Comparison of ENCODE assay signal across 11 mouse cellular contexts in the genomic region with DNA sequence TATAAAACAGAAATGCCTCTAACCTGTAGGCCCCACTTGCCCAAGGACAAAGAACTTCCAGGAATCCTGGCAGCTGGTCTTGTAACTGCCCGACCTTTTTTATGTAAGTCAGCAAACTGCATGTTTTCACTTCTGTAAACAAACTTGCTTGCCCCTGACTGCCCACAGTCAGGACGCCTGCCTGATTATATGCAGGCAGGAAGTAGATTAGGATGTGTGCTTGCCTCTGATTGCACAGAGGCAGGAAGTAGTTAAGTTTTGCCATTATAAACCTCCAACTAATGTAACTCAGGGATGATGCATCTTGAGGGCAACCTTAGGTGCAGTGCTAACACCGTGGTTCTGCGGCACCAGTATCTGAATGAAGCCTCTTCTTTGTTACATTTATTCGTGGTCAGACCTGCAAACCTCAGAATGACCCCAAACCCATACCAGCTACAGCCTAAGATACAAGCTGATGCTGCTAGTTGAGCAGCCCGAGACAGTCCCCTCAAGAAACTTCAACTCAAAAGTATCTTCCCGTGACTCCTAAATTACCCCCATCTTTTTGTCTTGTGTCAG.
DNase-seq lines count a peak whose midpoint lies in the region; ATAC-seq lines count a peak whose summit lies in the region.
"Had no signal": no experiment of that assay in that cellular context is flagged by ENCODE, and none has a peak within 500 bp of the region (broad histone marks: within the 10 kb centered on the region; RNA-seq: fewer than 3 reads in every experiment).

No protein-coding gene starts in this region.

- DNase-seq in kidney, postnatal 4 days = no peak
- DNase-seq in gastrocnemius, postnatal 10 days = no peak
- DNase-seq in gastrocnemius, postnatal 36 days = no peak
- DNase-seq: thymus, postnatal 25 days had no signal

- H3K36me3 ChIP-seq in kidney, embryonic 16.5 days (ENCODE audit: insufficient read depth, low read length) = no peaks in the 10 kb centered on the region
- H3K36me3 ChIP-seq in liver, embryonic 12.5 days = no peaks in the 10 kb centered on the region

- H3K9me3 ChIP-seq in kidney, embryonic 16.5 days (ENCODE audit: low read length) = no peaks in the 10 kb centered on the region
- no peaks in the 10 kb centered on the region for H3K9me3 ChIP-seq in liver, embryonic 12.5 days (replicated peaks)

- H3K4me3 ChIP-seq in kidney, embryonic 16.5 days (ENCODE audit: low read length) = no peak overlapping the region
- no peak overlapping the region for H3K4me3 ChIP-seq in liver, embryonic 12.5 days
- H3K4me3 ChIP-seq: layer of hippocampus, adult 2 months had no signal

- H3K4me1 ChIP-seq in kidney, embryonic 16.5 days (ENCODE audit: insufficient read depth, low read length) = peaks cover 11% of the 10 kb centered on the region; the same call in 1 of the 2 replicates
- H3K4me1 ChIP-seq in liver, embryonic 12.5 days = peaks cover 21% of the 10 kb centered on the region

- no peak overlapping the region for H3K4me2 ChIP-seq in kidney, embryonic 16.5 days (replicated peaks; ENCODE audit: low read depth, low read length)
- no peak overlapping the region for H3K4me2 ChIP-seq in liver, embryonic 12.5 days

- peak overlapping the region; percentile 47 for H3K27ac ChIP-seq in kidney, embryonic 16.5 days (ENCODE audit: low read length)
- H3K27ac ChIP-seq in liver, embryonic 12.5 days = peak overlapping the region; percentile 49; the same call in 1 of the 2 replicates
- H3K27ac ChIP-seq: layer of hippocampus, adult 2 months had no signal

- H3K9ac ChIP-seq in kidney, embryonic 16.5 days (replicated peaks; ENCODE audit: low read length) = no peak overlapping the region
- no peak overlapping the region for H3K9ac ChIP-seq in liver, embryonic 12.5 days

- no peak for ATAC-seq in kidney, embryonic 16.5 days (ENCODE audit: low FRiP score, low TSS enrichment)
- peak; percentile 94 for ATAC-seq in common myeloid progenitor, adult 5-6 weeks (replicated peaks; ENCODE audit: low read depth, poor library complexity, severe bottlenecking)
- peak; percentile 73 for ATAC-seq in liver, embryonic 12.5 days
- peak; percentile 90 for ATAC-seq in megakaryocyte-erythroid progenitor cell, adult 5-6 weeks (replicated peaks; ENCODE audit: low FRiP score, low TSS enrichment, poor library complexity, severe bottlenecking)
- no peak for ATAC-seq in monocyte, adult 5-6 weeks (replicated peaks; ENCODE audit: insufficient number of reproducible peaks, low FRiP score, low TSS enrichment, poor library complexity, severe bottlenecking)
- ATAC-seq: midbrain, embryonic 16.5 days had no signal

- intact Hi-C loops in gastrocnemius, postnatal 36 days (cut with DNase I) = no loop called here

- no peaks in the 10 kb centered on the region for H3K27me3 ChIP-seq in kidney, embryonic 16.5 days (ENCODE audit: insufficient read depth, low read length)
- H3K27me3 ChIP-seq in liver, embryonic 12.5 days (replicated peaks) = no peaks in the 10 kb centered on the region

- 61% methylated on average over 7 of the region's 7 CpGs for WGBS in kidney, embryonic 16.5 days
- 16% methylated on average over 7 of the region's 7 CpGs for WGBS in liver, embryonic 12.5 days (ENCODE audit: insufficient replicate concordance)

Comparison
In these comparisons a context has a peak if more than half of its experiments do, and no peak if none do; other contexts are left out.
1. ATAC-seq: peak in common myeloid progenitor, adult 5-6 weeks (single experiment), liver, embryonic 12.5 days (single experiment) and megakaryocyte-erythroid progenitor cell, adult 5-6 weeks (single experiment); none in kidney, embryonic 16.5 days (single experiment) and monocyte, adult 5-6 weeks (single experiment).